Mouse (Mus musculus) stomach, postnatal 0 days (tissue): ENCODE measurements around the gene Urb2. TPM values are rescaled to one million over a fixed set of nuclear protein-coding genes. Genes with fewer than 3 reads are reported as not detected.
A peak's percentile ranks its signal among the peaks of the same experiment; 100 is the strongest.

Experiments
- ATAC-seq: fragments of 200-750 bp; cut with Nextera tagmentation; 2 replicates; pipeline ENCODE4 v1.8.0; 2017; ENCODE audit not compliant: low FRiP score, low TSS enrichment
- DNase-seq: peaks from one replicate; pipeline ENCODE4 v3.0.0-alpha.2; 2016; ENCODE audit warnings: low spot score
- H3K27ac ChIP-seq: fragments of 300-500 bp; sonication (generic); replicated peaks from 2 replicates; pipeline ENCODE4 v1.5.1; 2014; ENCODE audit warnings: mild to moderate bottlenecking, control low read depth
- H3K27me3 ChIP-seq: fragments of 300-500 bp; sonication (generic); 2 replicates; pipeline ENCODE4 v1.6.1; 2014; ENCODE audit warnings: low read length; ENCODE audit not compliant: control insufficient read depth, insufficient read depth
- H3K36me3 ChIP-seq: fragments of 300-500 bp; sonication (generic); 2 replicates; pipeline ENCODE4 v1.6.1; 2014; ENCODE audit warnings: low read length, mixed read lengths; ENCODE audit not compliant: control insufficient read depth, insufficient read depth
- H3K4me1 ChIP-seq: fragments of 300-500 bp; sonication (generic); replicated peaks from 2 replicates; pipeline ENCODE4 v1.6.1; 2014; ENCODE audit warnings: antibody characterized with exemption; ENCODE audit not compliant: control insufficient read depth, insufficient read depth
- H3K4me2 ChIP-seq: fragments of 300-500 bp; sonication (generic); replicated peaks from 2 replicates; pipeline ENCODE4 v1.6.1; 2014; ENCODE audit warnings: low read depth, mild to moderate bottlenecking, control low read depth, moderate library complexity
- H3K4me3 ChIP-seq: fragments of 300-500 bp; sonication (generic); 2 replicates; pipeline ENCODE4 v1.5.1; 2014; ENCODE audit warnings: low read depth, low read length, control low read depth
- H3K9ac ChIP-seq: fragments of 300-500 bp; sonication (generic); 2 replicates; pipeline ENCODE4 v1.6.1; 2014; ENCODE audit warnings: mild to moderate bottlenecking, low read length, control low read depth, mixed read lengths
- H3K9me3 ChIP-seq: fragments of 300-500 bp; sonication (generic); 2 replicates; pipeline ENCODE4 v1.6.1; 2016; ENCODE audit warnings: low read length; ENCODE audit not compliant: control insufficient read depth
- CTCF ChIP-seq: IDR thresholded peaks from 2 replicates; pipeline ENCODE4 v1.5.1; 2016; ENCODE audit warnings: antibody characterized with exemption, low read depth, mild to moderate bottlenecking, moderate library complexity
- EP300 ChIP-seq: optimal IDR thresholded peaks from 2 replicates; pipeline ENCODE3; 2016; ENCODE audit warnings: antibody characterized with exemption
- WGBS: fragments of 180-500 bp; shearing (Covaris S2); extraction: QIAGEN DNeasy Blood & Tissue Kit; methylation state at CpG from one replicate; pipeline ENCODE4 v1.1.7; 2014; 5-methylcytosine and 5-hydroxymethylcytosine counted together
- polyA plus RNA-seq: library from polyadenylated mRNA; unstranded; fragments of >200 nt; fragmentation: Nextera tagmentation; extraction: Ambion mirVana; gene quantifications from 2 replicates; pipeline ENCODE4 v1.2.1, GENCODE M21; 2015

Gene Urb2
- 1.2 and 1.6 TPM in 2 replicates for polyA plus RNA-seq

GRCm38 (mm10) chr8:124021237-124022227 lies at the start of gene Urb2, which contains the start of gene Taf5l:
Gene Urb2, plus strand, starts transcription at chr8:124021508.
Gene Taf5l, minus strand, starts transcription at chr8:124021397.
- Histone ChIP-seq H3K9ac (peak within 1 kb of the TSS; percentile 87), H3K36me3 (peaks cover 2% of the 10 kb centered on the region; the same call in 1 of the 2 replicates), H3K4me2 (peak within 1 kb of the TSS; percentile 82), H3K27me3 (no peaks in the 10 kb centered on the region), H3K4me3 (peak within 1 kb of the TSS; percentile 72), H3K9me3 (no peaks in the 10 kb centered on the region), H3K27ac (peak within 1 kb of the TSS; percentile 92), H3K4me1 (0 out of 2 replicates have a peak, but pooled peaks cover 3% of the 10 kb centered on the region)
- peak; percentile 94 for DNase-seq
- TF ChIP-seq CTCF (no peak), EP300 (no peak)
- under 1% methylated on average over 56 of the region's 74 CpGs for WGBS
- peak; percentile 93 for ATAC-seq

GRCm38 (mm10) chr8:123973495-123973894 lies 47.8 kb upstream of the Urb2 start:
- Histone ChIP-seq H3K27me3 (no peaks in the 10 kb centered on the region), H3K4me3 (no peak overlapping the region), H3K9ac (no peak overlapping the region), H3K36me3 (0 out of 2 replicates have a peak, but pooled peaks cover 4% of the 10 kb centered on the region), H3K27ac (no peak overlapping the region; the same call in 1 of the 2 replicates), H3K4me1 (no peaks in the 10 kb centered on the region), H3K9me3 (no peaks in the 10 kb centered on the region), H3K4me2 (no peak overlapping the region)
- ATAC-seq: peak; percentile 76
- 63% methylated on average over 1 of the region's 1 CpGs for WGBS
- TF ChIP-seq EP300 (no peak), CTCF (no peak)
- peak; percentile 31 for DNase-seq

DNA sequence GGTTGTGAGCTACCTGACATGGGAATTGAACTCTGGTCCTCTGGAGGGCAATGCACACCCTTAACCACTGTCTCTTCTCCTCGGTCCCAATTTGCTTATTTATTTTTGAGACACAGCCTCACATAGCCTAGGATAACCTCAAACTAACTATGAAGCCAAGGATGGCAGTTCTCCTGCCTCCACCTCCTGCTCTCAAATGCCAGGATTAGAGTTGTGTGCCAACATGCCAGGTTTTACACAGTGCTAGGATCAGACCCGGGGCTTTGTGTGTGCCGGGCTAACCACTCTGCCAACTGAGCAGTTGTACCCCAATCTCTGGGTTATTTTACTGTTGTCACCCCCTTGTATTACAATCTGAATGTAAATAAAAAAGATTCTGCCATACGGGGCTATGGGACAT lies 43.8 kb upstream of the Urb2 start:
- H3K4me2 ChIP-seq: no peak overlapping the region
- no peak overlapping the region for H3K9ac ChIP-seq
- H3K27me3 ChIP-seq: no peaks in the 10 kb centered on the region
- no peaks in the 10 kb centered on the region for H3K36me3 ChIP-seq
- H3K4me3 ChIP-seq: no peak overlapping the region
- WGBS: 70% methylated on average over 4 of the region's 4 CpGs
- H3K27ac ChIP-seq: no peak overlapping the region
- H3K4me1 ChIP-seq: no peaks in the 10 kb centered on the region
- TF ChIP-seq EP300 (no peak), CTCF (no peak)
- ATAC-seq (no peak), DNase-seq (no peak)
- H3K9me3 ChIP-seq: no peaks in the 10 kb centered on the region

- Histone ChIP-seq H3K36me3 (no peaks in the 10 kb centered on the region), H3K9ac (no peak overlapping the region), H3K27me3 (no peaks in the 10 kb centered on the region), H3K27ac (peak overlapping the region; percentile 65), H3K9me3 (no peaks in the 10 kb centered on the region), H3K4me1 (no peaks in the 10 kb centered on the region), H3K4me2 (peak overlapping the region; percentile 14; the same call in 1 of the 2 replicates), H3K4me3 (no peak overlapping the region)
- WGBS: 41% methylated on average over 14 of the region's 14 CpGs
- no peak for ATAC-seq
- no peak for DNase-seq
- no peak for TF ChIP-seq CTCF
Measured at GRCm38 (mm10) chr8:123978166-123978838, 43.0 kb upstream of the Urb2 start.

DNA sequence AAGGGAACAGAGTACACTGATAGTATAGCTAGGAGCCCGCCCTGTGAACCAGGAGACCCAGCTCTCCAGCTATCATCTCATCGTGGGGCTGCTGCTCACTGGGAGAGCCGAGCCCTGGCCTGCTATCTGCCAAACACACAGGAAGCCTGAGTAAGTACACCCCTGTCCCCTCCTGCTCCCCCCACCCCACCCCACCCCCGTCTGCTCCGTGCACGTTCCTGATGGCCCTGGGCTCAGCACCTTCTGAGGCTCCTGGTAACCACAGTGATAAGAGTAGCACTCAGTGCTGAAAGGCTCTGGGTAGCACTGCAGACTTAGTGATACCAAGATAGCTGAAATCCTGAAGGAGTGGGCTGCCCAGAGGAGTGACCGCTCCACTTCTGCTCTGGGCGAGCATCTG lies 42.4 kb upstream of the Urb2 start:
- WGBS: 59% methylated on average over 8 of the region's 8 CpGs
- H3K4me3 ChIP-seq: no peak overlapping the region
- no peaks in the 10 kb centered on the region for H3K9me3 ChIP-seq
- H3K4me1 ChIP-seq: no peaks in the 10 kb centered on the region
- H3K36me3 ChIP-seq: no peaks in the 10 kb centered on the region
- no peak overlapping the region for H3K9ac ChIP-seq
- DNase-seq (no peak), ATAC-seq (no peak)
- no peak overlapping the region for H3K4me2 ChIP-seq
- TF ChIP-seq EP300: no peak
- TF ChIP-seq CTCF: no peak
- H3K27ac ChIP-seq: peak overlapping the region; percentile 65; the same call in 1 of the 2 replicates
- no peaks in the 10 kb centered on the region for H3K27me3 ChIP-seq
